24 mouse cellular contexts compared by ENCODE assay signal in genomic region chr14:97086363-97087309, GRCm38 (mm10).
DNase-seq lines count a peak whose midpoint lies in the region; ATAC-seq and TF ChIP-seq lines count a peak whose summit lies in the region.
"Had no signal": no experiment of that assay in that cellular context is flagged by ENCODE, and none has a peak within 500 bp of the region (broad histone marks: within the 10 kb centered on the region; RNA-seq: fewer than 3 reads in every experiment).

No protein-coding gene starts in this region.

- intact Hi-C loops in heart, postnatal 10 days (cut with DNase I): no loop called here

- no peak; the same call in 1 of the 2 replicates for ATAC-seq in embryonic facial prominence, embryonic 11.5 days (replicated peaks; ENCODE audit: insufficient number of reproducible peaks, low FRiP score, low TSS enrichment, low read depth)
- ATAC-seq in limb, embryonic 14.5 days (ENCODE audit: low FRiP score, low read depth): no peak
- ATAC-seq in granulocyte monocyte progenitor cell, adult 5-6 weeks (replicated peaks; ENCODE audit: poor library complexity, severe bottlenecking): no peak
- ATAC-seq: activated CD4-positive, CD25-positive, alpha-beta regulatory T cell, adult 4 months had no signal

- no peak overlapping the region for H3K27ac ChIP-seq in embryonic facial prominence, embryonic 11.5 days (replicated peaks; ENCODE audit: low read depth, low read length)
- H3K27ac ChIP-seq in embryonic facial prominence, embryonic 10.5 days (replicated peaks): no peak overlapping the region
- H3K27ac ChIP-seq in limb, embryonic 14.5 days (replicated peaks; ENCODE audit: low read depth, low read length): no peak overlapping the region
- H3K27ac ChIP-seq: hindbrain, embryonic 15.5 days; neural tube, embryonic 15.5 days had no signal

- no peak for TF ChIP-seq POLR2A in limb, embryonic 14.5 days (IDR thresholded peaks at IDR 0.05; ENCODE audit: borderline replicate concordance, extremely low read depth, insufficient read depth, insufficient read length)

- H3K9ac ChIP-seq in embryonic facial prominence, embryonic 11.5 days (replicated peaks; ENCODE audit: low read length): no peak overlapping the region
- H3K9ac ChIP-seq in limb, embryonic 14.5 days (ENCODE audit: low read depth, low read length, severe bottlenecking): no peak overlapping the region
- H3K9ac ChIP-seq: hindbrain, embryonic 15.5 days; neural tube, embryonic 15.5 days had no signal

- no peaks in the 10 kb centered on the region for H3K4me1 ChIP-seq in embryonic facial prominence, embryonic 11.5 days (ENCODE audit: control insufficient read depth, insufficient read depth, low read length)
- H3K4me1 ChIP-seq in embryonic facial prominence, embryonic 10.5 days: no peaks in the 10 kb centered on the region
- no peaks in the 10 kb centered on the region for H3K4me1 ChIP-seq in limb, embryonic 14.5 days (ENCODE audit: control insufficient read depth, insufficient read depth, low read length)
- H3K4me1 ChIP-seq: hindbrain, embryonic 15.5 days; neural tube, embryonic 15.5 days had no signal

- DNase-seq in embryonic facial prominence, embryonic 11.5 days (ENCODE audit: low spot score): peak; percentile 29
- DNase-seq in embryonic facial prominence, embryonic 10.5 days (ENCODE audit: low spot score): no peak
- peak; percentile 8 for DNase-seq in retina, postnatal 1 day
- no peak for DNase-seq in retina, embryonic 14.5 days (ENCODE audit: low spot score)
- peak; percentile 3 for DNase-seq in limb, embryonic 14.5 days (ENCODE audit: low spot score)
- no peak for DNase-seq in heart, postnatal 10 days
- DNase-seq in B cell, adult 2 months: no peak
- DNase-seq: adrenal gland, postnatal 10 days; cerebellum, postnatal 10 days; gastrocnemius, postnatal 36 days; heart, postnatal 14 days; kidney, adult 11 months; kidney, postnatal 10 days; lung, adult 2 months; right cerebral cortex, postnatal 4 days; thymus, adult 2 months had no signal

- no peaks in the 10 kb centered on the region for H3K36me3 ChIP-seq in embryonic facial prominence, embryonic 11.5 days (replicated peaks; ENCODE audit: control insufficient read depth, insufficient read depth, low read depth, low read length)
- H3K36me3 ChIP-seq in embryonic facial prominence, embryonic 10.5 days (replicated peaks): no peaks in the 10 kb centered on the region
- H3K36me3 ChIP-seq in limb, embryonic 14.5 days (ENCODE audit: control insufficient read depth, insufficient read depth, low read length): no peaks in the 10 kb centered on the region
- H3K36me3 ChIP-seq: G1E; hindbrain, embryonic 15.5 days; neural tube, embryonic 15.5 days had no signal

- no peak overlapping the region for H3K4me3 ChIP-seq in embryonic facial prominence, embryonic 11.5 days (ENCODE audit: low read depth, low read length)
- no peak overlapping the region for H3K4me3 ChIP-seq in embryonic facial prominence, embryonic 10.5 days
- H3K4me3 ChIP-seq in limb, embryonic 14.5 days (replicated peaks; ENCODE audit: low read length): no peak overlapping the region
- H3K4me3 ChIP-seq: erythroblast, embryonic 14.5 days; hindbrain, embryonic 15.5 days; neural tube, embryonic 15.5 days had no signal

- WGBS in embryonic facial prominence, embryonic 11.5 days: 58% methylated on average over 5 of the region's 5 CpGs
- 75% methylated on average over 5 of the region's 5 CpGs for WGBS in embryonic facial prominence, embryonic 10.5 days
- WGBS in limb, embryonic 14.5 days: 18% methylated on average over 5 of the region's 5 CpGs

- H3K4me2 ChIP-seq in embryonic facial prominence, embryonic 11.5 days (ENCODE audit: low read depth, low read length): no peak overlapping the region
- H3K4me2 ChIP-seq in limb, embryonic 14.5 days (replicated peaks; ENCODE audit: low read depth, low read length, severe bottlenecking): no peak overlapping the region
- H3K4me2 ChIP-seq: heart, embryonic 11.5 days; hindbrain, embryonic 15.5 days; liver, embryonic 11.5 days; neural tube, embryonic 15.5 days had no signal

- H3K9me3 ChIP-seq in embryonic facial prominence, embryonic 11.5 days (replicated peaks; ENCODE audit: control insufficient read depth, low read length): no peaks in the 10 kb centered on the region
- no peaks in the 10 kb centered on the region for H3K9me3 ChIP-seq in embryonic facial prominence, embryonic 10.5 days
- no peaks in the 10 kb centered on the region for H3K9me3 ChIP-seq in limb, embryonic 14.5 days (ENCODE audit: control insufficient read depth, low read length)
- H3K9me3 ChIP-seq: hindbrain, embryonic 15.5 days; neural tube, embryonic 15.5 days had no signal

- H3K27me3 ChIP-seq in embryonic facial prominence, embryonic 11.5 days (ENCODE audit: control insufficient read depth, insufficient read depth, low read length): no peaks in the 10 kb centered on the region
- no peaks in the 10 kb centered on the region for H3K27me3 ChIP-seq in embryonic facial prominence, embryonic 10.5 days (replicated peaks; ENCODE audit: low read depth, poor library complexity, severe bottlenecking)
- no peaks in the 10 kb centered on the region for H3K27me3 ChIP-seq in limb, embryonic 14.5 days (ENCODE audit: control insufficient read depth, insufficient read depth, low read length)
- H3K27me3 ChIP-seq: hindbrain, embryonic 15.5 days; neural tube, embryonic 15.5 days had no signal

Comparison
In these comparisons a context has a peak if more than half of its experiments do, and no peak if none do; other contexts are left out.
1. DNase-seq: peak in embryonic facial prominence, embryonic 11.5 days (single experiment), retina, postnatal 1 day (single experiment) and limb, embryonic 14.5 days (single experiment); none in embryonic facial prominence, embryonic 10.5 days (single experiment), retina, embryonic 14.5 days (single experiment), heart, postnatal 10 days (0 of 2) and B cell, adult 2 months (0 of 2).